Mouse (Mus musculus) large intestine, adult 2 months (tissue): ENCODE data around the gene Micall1. TPM values are rescaled to one million over a fixed set of nuclear protein-coding genes. Genes with fewer than 3 reads are reported as not detected.
A peak's percentile ranks its signal among the peaks of the same experiment; 100 is the strongest.

Source experiments
- DNase-seq: peaks from one replicate; pipeline ENCODE4 v3.0.0-alpha.2; 2012; ENCODE audit warnings: low read depth, low spot score
- WGBS: fragments of 180-500 bp; shearing (Covaris S2); methylation state at CpG from one replicate; pipeline ENCODE4 v1.1.7; 2018; 5-methylcytosine and 5-hydroxymethylcytosine counted together
- polyA plus RNA-seq: library from polyadenylated mRNA; depleted of rRNA; stranded (reverse); fragments of >200 nt; gene quantifications from 2 replicates; pipeline ENCODE4 v1.2.3, GENCODE M21; 2012; rRNA removed

Gene Micall1
- polyA plus RNA-seq = 9.4 and 15.0 TPM in 2 replicates

- DNase-seq = peak; percentile 47
- 1% methylated on average over 79 of the region's 85 CpGs for WGBS
Observed at GRCm38 (mm10) chr15:79108421-79109320, at the start of gene Micall1. Micall1 (plus strand) TSS chr15:79108898.

- WGBS = 62% methylated on average over 14 of the region's 14 CpGs
- DNase-seq = no peak
Observed at GRCm38 (mm10) chr15:79060887-79061565, 47.7 kb upstream of the Micall1 start.

DNA sequence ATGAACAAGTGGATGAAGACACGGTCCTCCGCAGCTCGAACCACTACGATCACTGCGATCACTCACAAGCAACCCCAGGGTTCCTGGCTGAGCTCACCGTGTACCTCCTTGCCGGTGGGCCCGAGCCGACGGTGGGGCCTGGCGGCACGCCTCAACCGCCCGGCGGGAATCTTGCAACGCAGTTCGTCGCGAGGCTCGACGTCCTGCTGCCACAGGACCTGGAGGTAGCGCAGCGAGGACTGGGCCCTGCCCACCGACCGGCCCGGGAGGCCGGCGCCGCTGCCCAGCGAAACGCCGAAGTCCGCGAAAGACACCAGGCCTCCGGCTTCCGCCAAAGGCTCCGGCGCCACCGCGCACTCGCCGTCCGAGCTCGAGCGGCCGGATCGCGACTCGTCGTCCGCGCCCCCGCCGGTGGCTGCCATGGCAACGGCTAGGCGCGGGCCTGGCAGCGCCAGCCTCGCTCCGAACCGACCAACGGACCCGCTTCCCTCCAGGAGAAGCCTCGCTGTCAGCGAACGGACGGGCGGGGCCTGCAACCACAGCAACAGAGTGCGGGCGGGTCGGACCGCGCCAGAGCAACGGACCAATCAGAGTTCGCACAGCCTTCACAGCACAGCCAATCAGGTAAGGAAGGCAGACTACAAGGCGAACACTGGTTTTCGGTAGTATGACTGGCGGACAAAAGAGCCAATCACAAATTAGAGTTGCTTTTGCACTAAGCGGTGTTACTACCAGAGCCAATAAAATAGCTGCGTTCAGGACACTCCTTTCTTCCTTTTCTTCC is 46.1 kb upstream of the Micall1 start, which contains the start of gene Ankrd54:
Ankrd54 (minus strand) TSS at position 518 of the 784 bp plus-strand sequence.
- under 1% methylated on average over 80 of the region's 80 CpGs for WGBS
- DNase-seq = peak; percentile 100

DNA sequence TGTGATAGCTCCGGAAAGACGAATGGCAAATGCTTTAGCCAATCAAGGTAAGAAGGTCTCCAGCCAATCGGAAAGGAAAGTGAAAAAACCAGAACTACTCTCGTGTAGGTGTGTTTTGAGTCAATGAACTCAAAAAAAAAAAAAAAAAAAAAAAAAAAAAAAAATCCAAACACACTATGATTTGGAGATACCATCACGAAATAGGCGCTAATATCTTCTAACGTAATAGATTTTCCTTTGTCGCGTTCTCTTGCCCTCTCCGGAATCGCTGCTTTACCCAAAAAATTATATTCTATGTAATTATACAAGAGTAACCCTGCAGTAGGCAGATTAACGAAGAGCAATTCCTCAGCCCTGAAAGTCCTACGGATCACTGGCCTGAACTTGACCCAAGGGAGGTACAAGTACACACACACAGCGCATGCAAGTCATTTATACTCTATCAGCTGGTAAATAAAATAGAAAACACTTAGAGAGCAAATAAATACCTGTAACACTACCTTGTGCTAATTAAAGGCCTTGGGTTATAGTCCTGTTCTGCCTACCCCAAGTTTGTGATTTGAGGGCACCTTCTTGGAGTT is 45.4 kb upstream of the Micall1 start:
- 7% methylated on average over 14 of the region's 14 CpGs for WGBS
- no peak for DNase-seq

DNA sequence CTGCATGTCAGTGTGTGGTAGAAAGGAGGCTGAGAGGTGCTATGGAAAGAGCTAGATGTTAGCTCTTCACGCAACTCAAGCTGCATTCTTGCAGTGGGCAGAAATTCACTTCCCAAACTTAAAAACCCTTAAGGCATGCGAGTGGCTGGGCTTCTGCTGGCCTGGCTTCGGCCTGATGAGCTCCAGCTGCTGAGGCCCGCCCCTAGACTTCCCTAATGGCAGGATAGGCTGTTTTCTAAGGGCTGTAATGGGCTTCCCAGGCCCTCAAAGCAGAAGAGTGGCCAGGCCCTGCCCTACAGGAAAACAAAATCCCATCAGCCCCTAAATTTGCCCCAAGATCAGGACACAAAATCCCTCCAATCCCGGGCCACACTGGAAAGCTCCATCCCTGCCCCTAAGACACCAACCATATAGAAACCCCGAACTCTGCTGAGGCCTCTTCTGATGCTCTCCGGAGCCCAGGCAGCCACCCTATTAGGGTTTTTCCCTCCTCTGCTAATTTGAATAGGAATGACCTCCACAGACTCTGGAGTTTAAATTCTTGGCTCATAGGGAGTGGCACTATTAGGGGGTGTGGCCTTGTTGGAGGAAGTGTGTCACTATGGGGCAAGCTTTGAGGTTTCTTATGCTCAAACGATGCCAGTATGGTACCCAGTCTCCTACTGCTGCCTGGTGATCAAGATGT is 43.5 kb upstream of the Micall1 start:
- no peak for DNase-seq
- 52% methylated on average over 8 of the region's 8 CpGs for WGBS

GRCm38 (mm10) chr15:79066276-79066675 is 42.4 kb upstream of the Micall1 start:
- 72% methylated on average over 2 of the region's 2 CpGs for WGBS
- DNase-seq = no peak

GRCm38 (mm10) chr15:79067631-79068030 is 41.1 kb upstream of the Micall1 start:
- whole genome bisulfite sequencing = 64% methylated on average over 3 of the region's 3 CpGs

GRCm38 (mm10) chr15:79068416-79068815 is 40.3 kb upstream of the Micall1 start:
- 75% methylated on average over 3 of the region's 3 CpGs for WGBS
- no peak for DNase-seq

More at GRCm38 (mm10) chr15:79067631-79068030, 41.1 kb upstream of the Micall1 start:
- no peak for DNase-seq

- DNase-seq = no peak
- WGBS = 62% methylated on average over 5 of the region's 5 CpGs
Observed at GRCm38 (mm10) chr15:79071117-79072039, 37.3 kb upstream of the Micall1 start.

- DNase-seq = no peak
Observed at GRCm38 (mm10) chr15:79073752-79074151, 34.9 kb upstream of the Micall1 start.

DNA sequence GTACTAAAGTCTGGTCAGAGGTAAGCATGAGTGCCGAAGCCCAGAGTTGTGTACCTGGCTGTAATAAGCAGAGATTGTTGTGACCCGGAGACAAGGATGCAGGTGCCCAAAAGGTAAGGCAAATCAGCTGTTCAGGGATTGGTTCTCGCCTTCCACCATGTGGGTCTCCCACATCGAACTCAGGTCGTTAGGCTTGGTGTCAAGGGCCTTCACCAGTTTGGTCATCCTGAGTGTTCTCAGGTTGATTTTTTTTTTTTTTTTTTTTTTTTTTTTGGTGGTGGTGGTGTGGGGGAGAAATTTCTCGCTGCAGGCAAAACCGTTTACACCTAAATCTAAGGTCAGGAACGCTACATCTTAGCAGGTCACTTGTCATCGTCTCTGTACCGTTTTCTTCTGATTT is 34.3 kb upstream of the Micall1 start:
- DNase-seq = no peak
- WGBS = 35% methylated on average over 10 of the region's 10 CpGs

- DNase-seq = peak; percentile 62
- WGBS = under 1% methylated on average over 49 of the region's 49 CpGs
Observed at GRCm38 (mm10) chr15:79074913-79075532, 33.7 kb upstream of the Micall1 start, which contains the start of gene Eif3l. Eif3l (plus strand) TSS chr15:79075179.

- no peak for DNase-seq
- 16% methylated on average over 15 of the region's 15 CpGs for WGBS
Observed at GRCm38 (mm10) chr15:79075658-79076365, 32.9 kb upstream of the Micall1 start.

DNA sequence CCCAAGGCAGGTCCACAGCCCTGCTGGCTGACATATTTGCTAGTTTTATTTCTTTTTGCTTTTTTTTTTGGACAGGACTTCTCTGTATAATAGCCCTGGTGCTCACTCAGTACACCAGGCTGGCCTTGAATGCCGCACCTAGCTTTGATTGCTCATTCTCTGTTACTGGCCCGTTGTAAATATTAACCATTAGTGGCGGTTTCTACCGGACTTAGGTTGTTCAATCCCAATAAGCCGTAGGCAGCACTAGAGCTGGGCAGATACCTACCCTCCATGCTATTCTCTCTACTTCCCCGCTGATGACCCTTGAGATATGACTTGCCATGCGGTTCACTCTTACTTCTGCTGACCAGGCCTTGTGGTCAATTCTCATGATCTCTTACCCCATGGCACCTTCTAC is 29.1 kb upstream of the Micall1 start:
- no peak for DNase-seq
- WGBS = 84% methylated on average over 7 of the region's 7 CpGs

GRCm38 (mm10) chr15:79092284-79092683 is 16.4 kb upstream of the Micall1 start:
- 66% methylated on average over 6 of the region's 6 CpGs for WGBS
- DNase-seq = no peak

DNA sequence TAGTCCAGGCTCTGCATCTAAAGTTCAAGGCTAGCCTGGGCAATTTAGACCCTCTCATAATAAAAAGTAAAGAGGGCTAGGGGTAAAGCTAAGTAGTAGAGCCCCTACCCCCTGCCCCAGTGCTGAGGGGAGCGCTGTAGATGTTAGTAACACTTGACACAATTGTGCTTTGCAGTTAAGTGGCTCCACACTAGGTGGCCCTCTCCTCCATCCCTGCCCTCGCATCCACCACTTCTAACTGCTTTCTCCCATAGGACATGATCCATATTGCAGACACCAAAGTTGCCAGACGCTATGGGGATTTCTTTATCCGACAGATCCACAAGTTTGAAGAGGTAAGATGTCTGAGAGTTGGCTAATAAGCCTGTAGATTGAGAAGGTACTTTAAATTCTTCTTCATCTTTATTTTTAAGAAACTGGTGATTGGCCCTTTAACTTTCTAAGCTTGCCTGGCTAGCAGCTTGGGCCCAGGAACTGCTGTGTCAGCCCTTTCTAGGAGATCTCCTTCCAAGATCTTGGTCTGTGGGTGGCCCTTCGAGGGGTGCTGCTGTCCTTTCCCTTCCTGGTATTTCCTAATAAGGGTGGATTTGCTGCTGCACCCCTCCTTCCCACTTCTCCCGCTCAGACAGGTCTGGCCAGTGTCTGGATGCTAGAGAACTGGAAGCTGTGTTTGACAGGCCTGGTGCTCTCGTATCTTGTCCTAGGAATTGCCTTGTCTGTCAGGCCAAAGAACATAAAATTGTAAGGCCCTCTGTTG is 15.4 kb upstream of the Micall1 start:
- no peak for DNase-seq
- 63% methylated on average over 7 of the region's 7 CpGs for WGBS
